In genomic region chr8:11544386-11544785, GRCm38 (mm10) we compare ENCODE assay signal across 7 mouse cellular contexts. TPM values are rescaled to one million over a fixed set of nuclear protein-coding genes. Genes with fewer than 3 reads are reported as not detected.
DNase-seq lines count a peak whose midpoint lies in the region; ATAC-seq and TF ChIP-seq lines count a peak whose summit lies in the region.

No protein-coding gene starts in this region.

- H3K9ac ChIP-seq in MEL (ENCODE audit: control insufficient read depth, low read depth, low read length, poor library complexity, severe bottlenecking), result no peak overlapping the region
- H3K9ac ChIP-seq in stomach, postnatal 0 days (ENCODE audit: low read length), result no peak overlapping the region

- H3K36me3 ChIP-seq in MEL (ENCODE audit: control insufficient read depth in 1 of 2, insufficient read depth in 2 of 2, low read length in 2 of 2), result peaks cover 0 to 5% of the 10 kb centered on the region in 2 experiments; a peak in 1 of 4 replicates
- H3K36me3 ChIP-seq in stomach, postnatal 0 days (ENCODE audit: control insufficient read depth, insufficient read depth, low read length), result peaks cover 3% of the 10 kb centered on the region; the same call in 1 of the 2 replicates

- peaks cover 3% of the 10 kb centered on the region for H3K79me2 ChIP-seq in MEL (ENCODE audit: control insufficient read depth, insufficient read depth, low read length, poor library complexity)

- no peaks in the 10 kb centered on the region for H3K27me3 ChIP-seq in MEL (ENCODE audit: control insufficient read depth in 1 of 2, insufficient read depth in 2 of 2, low read length in 2 of 2)
- H3K27me3 ChIP-seq in stomach, postnatal 0 days (ENCODE audit: control insufficient read depth, insufficient read depth, low read length), result no peaks in the 10 kb centered on the region

- no peak overlapping the region for H3K4me2 ChIP-seq in stomach, postnatal 0 days (replicated peaks; ENCODE audit: low read depth)

- peak; percentile 64 to 78 (median 76) for TF ChIP-seq CTCF in MEL (IDR thresholded peaks at IDR 0.05 in 2 of 3, conservative IDR thresholded peaks at IDR 0.05 in 1 of 3; ENCODE audit: control insufficient read depth in 1 of 3, insufficient read depth in 1 of 3, low read depth in 2 of 3, low read length in 3 of 3, poor library complexity in 1 of 3, severe bottlenecking in 1 of 3)
- peak; percentile 75 for TF ChIP-seq CTCF in stomach, postnatal 0 days (IDR thresholded peaks at IDR 0.05; ENCODE audit: low read depth)

- no peak for TF ChIP-seq POLR2A in MEL (IDR thresholded peaks at IDR 0.05; ENCODE audit: control insufficient read depth in 1 of 2, insufficient read depth in 1 of 2, low read depth in 1 of 2, low read length in 2 of 2, poor library complexity in 1 of 2)

- H3K9me3 ChIP-seq in MEL (replicated peaks; ENCODE audit: insufficient read depth, low read length), result no peaks in the 10 kb centered on the region
- H3K9me3 ChIP-seq in stomach, postnatal 0 days (ENCODE audit: control insufficient read depth, low read length), result no peaks in the 10 kb centered on the region

- no peak overlapping the region for H3K27ac ChIP-seq in MEL (ENCODE audit: control insufficient read depth, low read depth, low read length)
- no peak overlapping the region for H3K27ac ChIP-seq in stomach, postnatal 0 days (replicated peaks)

- H3K4me1 ChIP-seq in MEL (ENCODE audit: control insufficient read depth in 1 of 2, insufficient read depth in 2 of 2, low read length in 2 of 2), result peaks cover 2% of the 10 kb centered on the region in 2 experiments; a peak in 1 of 4 replicates
- H3K4me1 ChIP-seq in stomach, postnatal 0 days (replicated peaks; ENCODE audit: control insufficient read depth, insufficient read depth), result no peaks in the 10 kb centered on the region

- peak; percentile 59 for DNase-seq in layer of hippocampus, adult 11-12 months (ENCODE audit: low spot score)
- no peak for DNase-seq in layer of hippocampus, adult 9-10 months (ENCODE audit: low spot score)
- DNase-seq in MEL (ENCODE audit: low read depth, low spot score), result peak; percentile 57
- DNase-seq in c-Kit-positive CD71-positive TER-119-positive erythroid progenitor cells, embryonic 14.5 days (ENCODE audit: low spot score), result peak; percentile 47
- peak; percentile 70 for DNase-seq in heart, postnatal 4 days
- DNase-seq in lung, postnatal 36 days, result peak; percentile 86
- DNase-seq in stomach, postnatal 0 days (ENCODE audit: low spot score), result peak; percentile 66

- no peak overlapping the region for H3K4me3 ChIP-seq in MEL (ENCODE audit: control insufficient read depth in 1 of 2, insufficient read depth in 1 of 2, low read depth in 2 of 2, low read length in 2 of 2)
- no peak overlapping the region for H3K4me3 ChIP-seq in stomach, postnatal 0 days (ENCODE audit: low read depth, low read length)

- ATAC-seq in stomach, postnatal 0 days (ENCODE audit: low FRiP score, low TSS enrichment), result no peak

- no peak for TF ChIP-seq EP300 in MEL (IDR thresholded peaks at IDR 0.05; ENCODE audit: low read depth in 1 of 2, low read length in 2 of 2)
- TF ChIP-seq EP300 in stomach, postnatal 0 days (optimal IDR thresholded peaks at IDR 0.05), result no peak

- TF ChIP-seq RAD21 in MEL (IDR thresholded peaks at IDR 0.05; ENCODE audit: low read depth, low read length), result peak; percentile 38

- WGBS in stomach, postnatal 0 days, result 44% methylated on average over 3 of the region's 3 CpGs

TF ChIP-seq in MEL, 35 proteins besides CTCF, POLR2A, EP300 and RAD21:
- TF ChIP-seq ZNF384 (IDR thresholded peaks at IDR 0.05; ENCODE audit: low read depth, low read length), result no peak
- no peak for TF ChIP-seq POLR2AphosphoS5 (IDR thresholded peaks at IDR 0.05; ENCODE audit: borderline replicate concordance, low read depth, low read length)
- peak; percentile 44 for TF ChIP-seq SMC3 (IDR thresholded peaks at IDR 0.05; ENCODE audit: low read depth, low read length)
- no peak for TF ChIP-seq USF2 (IDR thresholded peaks at IDR 0.05; ENCODE audit: borderline replicate concordance in 1 of 2, insufficient read depth in 1 of 2, low read depth in 1 of 2, low read length in 2 of 2)
- no peak for TF ChIP-seq MXI1 (IDR thresholded peaks at IDR 0.05; ENCODE audit: low read depth, low read length)
- 0 out of 2 replicates have a peak, but pooled peaks have one; percentile 6 for TF ChIP-seq ZC3H11A (IDR thresholded peaks at IDR 0.05; ENCODE audit: low read depth, low read length)
- TF ChIP-seq TBP (IDR thresholded peaks at IDR 0.05; ENCODE audit: low read depth, low read length), result no peak
TF ChIP-seq in MEL: peak in this region for 2.

RNA-seq across cellular contexts. Expression of gene Cars2, which starts 6.2 kb away (rescaled TPM):
- 60.1 and 62.8 TPM in 2 replicates for total RNA-seq in MEL (2012; rRNA removed)
- polyA plus RNA-seq in MEL (2012; ENCODE audit: insufficient read depth in 1 of 2, insufficient read length in 2 of 2, low read depth in 1 of 2, low replicate concordance in 2 of 2, missing spikeins in 1 of 2), result 10 to 100 TPM in 1 of 2 experiments, not detected in 1; 63.8 TPM
- total RNA-seq in heart, postnatal 4 days (2021), result 10 to 100 TPM; 31.9 to 36.3 TPM
- 11.7 and 13.1 TPM in 2 replicates for polyA plus RNA-seq in stomach, postnatal 0 days (2015; fragmentation: Nextera tagmentation; extraction: Ambion mirVana)

RNA-seq across cellular contexts. Expression of gene Ing1, which starts 11.0 kb away (rescaled TPM):
- 35.9 and 36.2 TPM in 2 replicates for total RNA-seq in MEL (2012; rRNA removed)
- 10 to 100 TPM in 1 of 2 experiments, not detected in 1; 91.0 TPM for polyA plus RNA-seq in MEL (2012; ENCODE audit: insufficient read depth in 1 of 2, insufficient read length in 2 of 2, low read depth in 1 of 2, low replicate concordance in 2 of 2, missing spikeins in 1 of 2)
- 10 to 100 TPM; 34.7 to 38.1 TPM for total RNA-seq in heart, postnatal 4 days (2021)
- polyA plus RNA-seq in stomach, postnatal 0 days (2015; fragmentation: Nextera tagmentation; extraction: Ambion mirVana), result 23.1 and 23.2 TPM in 2 replicates

RNA-seq across cellular contexts. Expression of gene Naxd, which starts 47.1 kb away (rescaled TPM):
- 54.8 and 60.9 TPM in 2 replicates for total RNA-seq in MEL (2012; rRNA removed)
- polyA plus RNA-seq in MEL (2012; ENCODE audit: insufficient read depth in 1 of 2, insufficient read length in 2 of 2, low read depth in 1 of 2, low replicate concordance in 2 of 2, missing spikeins in 1 of 2), result 10 to 100 TPM in 1 of 2 experiments, not detected in 1; 72.3 TPM
- 10 to 100 TPM; 37.1 to 39.1 TPM for total RNA-seq in heart, postnatal 4 days (2021)
- 79.1 and 84.8 TPM in 2 replicates for polyA plus RNA-seq in stomach, postnatal 0 days (2015; fragmentation: Nextera tagmentation; extraction: Ambion mirVana)
